Mouse (Mus musculus) heart, embryonic 15.5 days (tissue): ENCODE data around the gene Gpr137. TPM values are rescaled to one million over a fixed set of nuclear protein-coding genes. Genes with fewer than 3 reads are reported as not detected.

Experiments
- ATAC-seq: fragments of 200-750 bp; cut with Nextera tagmentation; replicated peaks from 2 replicates; pipeline ENCODE4 v1.8.0; 2017; ENCODE audit warnings: low read depth, moderate TSS enrichment; ENCODE audit not compliant: insufficient number of reproducible peaks, insufficient read depth, low FRiP score
- H3K27ac ChIP-seq: fragments of 300-500 bp; sonication (generic); 2 replicates; pipeline ENCODE4 v1.5.1; 2015; ENCODE audit warnings: mild to moderate bottlenecking, inconsistent platforms
- H3K27me3 ChIP-seq: fragments of 300-500 bp; sonication (generic); 2 replicates; pipeline ENCODE4 v1.6.1; 2015; ENCODE audit warnings: inconsistent platforms
- H3K36me3 ChIP-seq: fragments of 300-500 bp; sonication (generic); 2 replicates; pipeline ENCODE4 v1.6.1; 2015; ENCODE audit warnings: mild to moderate bottlenecking, inconsistent platforms
- H3K4me1 ChIP-seq: fragments of 300-500 bp; sonication (generic); replicated peaks from 2 replicates; pipeline ENCODE4 v1.6.1; 2015; ENCODE audit warnings: inconsistent platforms
- H3K4me2 ChIP-seq: fragments of 300-500 bp; sonication (generic); 2 replicates; pipeline ENCODE4 v1.6.1; 2015; ENCODE audit warnings: inconsistent platforms, mild to moderate bottlenecking, moderate library complexity
- H3K4me3 ChIP-seq: fragments of 300-500 bp; sonication (generic); 2 replicates; pipeline ENCODE4 v1.5.1; 2015; ENCODE audit warnings: mild to moderate bottlenecking, inconsistent platforms
- H3K9ac ChIP-seq: fragments of 300-500 bp; sonication (generic); 2 replicates; pipeline ENCODE4 v1.6.1; 2015; ENCODE audit warnings: mild to moderate bottlenecking, inconsistent platforms
- H3K9me3 ChIP-seq: fragments of 300-500 bp; sonication (generic); replicated peaks from 2 replicates; pipeline ENCODE4 v1.6.1; 2016; ENCODE audit warnings: inconsistent platforms
- WGBS: fragments of 180-500 bp; shearing (Covaris S2); methylation state at CpG from one replicate; pipeline ENCODE4 v1.1.7; 2015; ENCODE audit warnings: mixed read lengths; 5-methylcytosine and 5-hydroxymethylcytosine counted together
- polyA plus RNA-seq: library from polyadenylated mRNA; unstranded; fragments of >200 nt; fragmentation: Nextera tagmentation; extraction: Ambion mirVana; gene quantifications from 2 replicates; pipeline ENCODE4 v1.2.1, GENCODE M21; 2015

The Gpr137 gene
- polyA plus RNA-seq, 1 experiment from 2014 or later = 20.8 TPM

GRCm38 (mm10) chr19:6925611-6926329 lies 16.5 kb downstream of the Gpr137 start:
- no peaks in the 10 kb centered on the region for H3K36me3 ChIP-seq
- no peak overlapping the region for H3K27ac ChIP-seq
- peaks cover 66% of the 10 kb centered on the region for H3K27me3 ChIP-seq
- H3K9ac ChIP-seq = peak overlapping the region; percentile 8; the same call in 1 of the 2 replicates
- peak overlapping the region; percentile 48 for H3K4me2 ChIP-seq
- WGBS = 18% methylated on average over 40 of the region's 40 CpGs
- ATAC-seq = no peak
- H3K9me3 ChIP-seq = no peaks in the 10 kb centered on the region
- H3K4me1 ChIP-seq = peaks cover 42% of the 10 kb centered on the region
- peak overlapping the region; percentile 19 for H3K4me3 ChIP-seq

DNA sequence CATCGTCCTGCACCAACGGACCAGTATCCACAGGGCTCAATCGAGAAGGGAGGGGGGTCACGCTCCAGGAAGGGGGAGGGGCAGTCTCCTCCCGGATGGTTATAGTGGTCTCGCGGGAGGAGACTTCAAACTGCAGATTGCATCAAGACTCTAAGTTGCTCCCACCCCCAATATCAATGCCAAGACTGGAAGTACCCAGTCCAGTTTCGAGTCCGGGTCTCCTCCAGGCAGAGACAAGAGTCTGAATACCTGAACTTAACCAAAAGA lies 17.0 kb downstream of the Gpr137 start, which contains the start of gene Catsperz:
Catsperz (minus strand) TSS at position 74 of the 267 bp plus-strand sequence.
- WGBS = 6% methylated on average over 9 of the region's 9 CpGs

GRCm38 (mm10) chr19:6924461-6925306 lies 17.6 kb downstream of the Gpr137 start:
- H3K9ac ChIP-seq = peak overlapping the region; percentile 0; the same call in 1 of the 2 replicates
- peak overlapping the region; percentile 19 for H3K4me3 ChIP-seq
- peaks cover 53% of the 10 kb centered on the region for H3K4me1 ChIP-seq
- 5% methylated on average over 39 of the region's 39 CpGs for WGBS
- H3K27ac ChIP-seq = no peak overlapping the region
- H3K9me3 ChIP-seq = no peaks in the 10 kb centered on the region
- peaks cover 57% of the 10 kb centered on the region for H3K27me3 ChIP-seq
- ATAC-seq = no peak
- peak overlapping the region; percentile 48 for H3K4me2 ChIP-seq
- 0 out of 2 replicates have a peak, but pooled peaks cover 1% of the 10 kb centered on the region for H3K36me3 ChIP-seq

More for the DNA sequence above, 17.0 kb downstream of the Gpr137 start, which contains the start of gene Catsperz:
- Histone ChIP-seq H3K4me3 (peak within 1 kb of the TSS; percentile 19), H3K36me3 (no peaks in the 10 kb centered on the region), H3K4me2 (peak within 1 kb of the TSS; percentile 48), H3K27me3 (peaks cover 61% of the 10 kb centered on the region), H3K9me3 (no peaks in the 10 kb centered on the region), H3K27ac (no peak within 1 kb of the TSS), H3K4me1 (peaks cover 47% of the 10 kb centered on the region), H3K9ac (peak within 1 kb of the TSS; percentile 8)
- no peak for ATAC-seq

- ATAC-seq = no peak
- peaks cover 44% of the 10 kb centered on the region for H3K27me3 ChIP-seq
- 0 out of 2 replicates have a peak, but pooled peaks cover 7% of the 10 kb centered on the region for H3K36me3 ChIP-seq
- H3K27ac ChIP-seq = peak overlapping the region; percentile 90
- H3K4me2 ChIP-seq = peak overlapping the region; percentile 85
- peak overlapping the region; percentile 55 for H3K9ac ChIP-seq
- H3K4me3 ChIP-seq = peak overlapping the region; percentile 80
- H3K9me3 ChIP-seq = no peaks in the 10 kb centered on the region
- 66% methylated on average over 6 of the region's 6 CpGs for WGBS
- peaks cover 59% of the 10 kb centered on the region for H3K4me1 ChIP-seq
Observed at GRCm38 (mm10) chr19:6922901-6923735, 19.2 kb downstream of the Gpr137 start.

GRCm38 (mm10) chr19:6921647-6922567 lies 20.4 kb downstream of the Gpr137 start, which contains the start of gene Esrra:
Gene Esrra, minus strand, starts transcription at chr19:6921813.
- Histone ChIP-seq H3K9ac (peak within 1 kb of the TSS; percentile 90), H3K4me3 (peak within 1 kb of the TSS; percentile 80), H3K4me2 (peak within 1 kb of the TSS; percentile 85), H3K36me3 (0 out of 2 replicates have a peak, but pooled peaks cover 7% of the 10 kb centered on the region), H3K27me3 (peaks cover 32% of the 10 kb centered on the region), H3K27ac (peak within 1 kb of the TSS; percentile 96), H3K9me3 (no peaks in the 10 kb centered on the region), H3K4me1 (peaks cover 53% of the 10 kb centered on the region)
- peak; percentile 94 for ATAC-seq
- under 1% methylated on average over 57 of the region's 66 CpGs for WGBS

GRCm38 (mm10) chr19:6920741-6921636 lies 21.3 kb downstream of the Gpr137 start:
- H3K9ac ChIP-seq = peak overlapping the region; percentile 90
- ATAC-seq = no peak; the same call in 1 of the 2 replicates
- WGBS = 1% methylated on average over 45 of the region's 48 CpGs
- peak overlapping the region; percentile 96 for H3K27ac ChIP-seq
- H3K4me3 ChIP-seq = peak overlapping the region; percentile 80
- peaks cover 23% of the 10 kb centered on the region for H3K27me3 ChIP-seq
- H3K4me2 ChIP-seq = peak overlapping the region; percentile 85
- H3K4me1 ChIP-seq = peaks cover 48% of the 10 kb centered on the region
- 0 out of 2 replicates have a peak, but pooled peaks cover 7% of the 10 kb centered on the region for H3K36me3 ChIP-seq
- no peaks in the 10 kb centered on the region for H3K9me3 ChIP-seq

DNA sequence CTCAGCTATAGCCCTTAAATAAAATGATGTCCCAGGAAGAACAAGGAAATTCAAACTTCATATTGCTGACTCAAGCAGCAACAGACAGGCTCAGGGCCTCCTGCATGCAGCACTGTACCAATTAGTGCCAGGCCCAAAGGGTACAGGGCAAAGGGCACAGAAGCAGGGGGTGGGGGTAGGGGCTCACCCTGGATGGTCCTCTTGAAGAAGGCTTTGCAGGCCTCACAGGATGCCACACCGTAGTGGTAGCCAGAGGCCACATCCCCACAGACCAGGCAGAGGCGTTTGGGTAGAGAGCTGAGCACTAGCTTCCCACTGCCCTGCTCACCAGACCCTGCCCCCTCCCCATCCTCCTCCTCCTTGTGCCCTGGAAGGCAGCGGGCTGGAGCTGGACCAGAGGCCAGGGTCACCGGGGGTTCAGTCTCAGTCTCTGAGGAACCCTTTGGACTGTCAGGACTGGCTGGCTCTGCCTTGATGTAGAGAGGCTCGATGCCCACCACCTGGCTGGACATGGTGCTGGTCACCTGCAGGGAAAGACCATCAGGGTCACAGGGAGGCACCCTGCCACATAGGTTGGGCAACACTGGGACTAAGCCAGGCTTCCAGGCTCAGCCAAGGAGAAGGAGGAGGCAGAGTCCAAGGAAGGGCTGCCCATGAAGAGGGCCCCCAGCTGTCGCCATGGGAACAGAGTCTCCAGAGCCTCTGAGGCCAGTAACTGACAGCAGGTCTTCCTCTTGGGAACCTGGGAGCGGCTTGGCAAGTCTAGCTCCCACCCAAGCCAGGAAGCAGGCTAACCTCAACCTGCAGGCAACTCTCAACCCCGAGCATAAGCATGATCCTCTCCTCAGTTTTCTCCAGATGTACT lies 22.2 kb downstream of the Gpr137 start:
- 35% methylated on average over 8 of the region's 8 CpGs for WGBS
- H3K9me3 ChIP-seq = no peaks in the 10 kb centered on the region
- H3K4me3 ChIP-seq = peak overlapping the region; percentile 80
- H3K9ac ChIP-seq = peak overlapping the region; percentile 90
- peak overlapping the region; percentile 96 for H3K27ac ChIP-seq
- ATAC-seq = no peak
- peaks cover 41% of the 10 kb centered on the region for H3K4me1 ChIP-seq
- peaks cover 15% of the 10 kb centered on the region for H3K27me3 ChIP-seq
- H3K36me3 ChIP-seq = 0 out of 2 replicates have a peak, but pooled peaks cover 7% of the 10 kb centered on the region
- peak overlapping the region; percentile 85 for H3K4me2 ChIP-seq

- ATAC-seq = no peak
- H3K27me3 ChIP-seq = peaks cover 8% of the 10 kb centered on the region; the same call in 1 of the 2 replicates
- H3K4me2 ChIP-seq = peak overlapping the region; percentile 85
- H3K36me3 ChIP-seq = 0 out of 2 replicates have a peak, but pooled peaks cover 7% of the 10 kb centered on the region
- H3K27ac ChIP-seq = peak overlapping the region; percentile 96
- H3K4me3 ChIP-seq = peak overlapping the region; percentile 80; the same call in 1 of the 2 replicates
- H3K9ac ChIP-seq = 0 out of 2 replicates have a peak overlapping the region, but pooled peaks have one; percentile 90
- peaks cover 37% of the 10 kb centered on the region for H3K4me1 ChIP-seq
- H3K9me3 ChIP-seq = no peaks in the 10 kb centered on the region
Observed at GRCm38 (mm10) chr19:6919431-6919830, 22.8 kb downstream of the Gpr137 start.
